Mouse (Mus musculus): ENCODE data around the gene Bpifb9b.

DNA sequence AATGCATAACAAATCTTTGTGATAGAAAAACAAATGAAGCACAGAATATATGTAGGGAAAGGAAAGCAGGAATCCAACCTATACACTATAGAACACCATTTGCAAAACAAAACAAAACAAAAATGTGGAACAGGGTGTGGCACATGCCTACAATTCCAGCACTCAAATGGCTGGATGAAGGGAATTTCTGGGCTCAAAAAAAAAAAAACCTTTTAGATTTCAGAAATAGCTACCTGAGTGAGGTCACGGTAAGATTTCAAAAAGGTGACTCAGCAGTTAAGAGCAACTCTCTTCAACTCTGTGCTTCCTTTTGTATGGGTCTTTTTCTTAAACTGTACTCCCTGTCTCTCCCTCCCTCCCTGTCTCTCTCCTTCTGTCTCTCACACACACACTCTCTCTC lies 31.1 kb downstream of the Bpifb9b start:
- TF ChIP-seq EP300 (IDR thresholded peaks at IDR 0.05; ENCODE audit: low read depth) (no peak), CTCF (IDR thresholded peaks at IDR 0.05; ENCODE audit: low read depth) (no peak)
